Mouse (Mus musculus): Measurements from ENCODE around the gene Prdm10. TPM values are rescaled to one million over a fixed set of nuclear protein-coding genes. Genes with fewer than 3 reads are reported as not detected.

Prdm10 gene
- polyA plus RNA-seq, 1 experiment from 2014 or later: 6.5 TPM

DNA sequence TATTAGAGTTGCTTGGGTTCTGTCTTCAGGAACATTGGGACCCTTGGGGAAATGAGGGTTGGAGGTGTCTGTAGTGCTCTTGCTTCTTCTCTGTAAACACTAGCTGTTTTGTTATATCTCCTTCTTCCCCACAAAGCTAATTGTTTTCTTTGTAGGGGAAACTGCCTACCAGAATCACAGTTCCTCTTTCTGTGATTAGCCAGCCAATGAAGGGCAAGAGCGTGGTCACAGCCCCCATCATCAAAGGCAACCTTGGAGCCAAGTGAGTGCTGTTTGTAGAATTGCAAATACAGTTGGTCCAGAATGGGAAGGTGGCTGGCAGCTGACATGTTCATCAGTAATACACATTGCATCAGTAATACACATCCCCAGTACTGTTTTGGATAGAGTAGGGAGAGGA, 138.5 kb downstream of the Prdm10 start:
- Histone ChIP-seq H3K27me3 (ENCODE audit: control insufficient read depth, insufficient read depth, low read length) (no peaks in the 10 kb centered on the region), H3K36me3 (replicated peaks; ENCODE audit: control insufficient read depth, insufficient read depth, low read depth, low read length) (peaks cover 11% of the 10 kb centered on the region), H3K9ac (replicated peaks; ENCODE audit: low read length) (no peak overlapping the region), H3K4me2 (ENCODE audit: low read depth, low read length) (no peak overlapping the region), H3K9me3 (replicated peaks; ENCODE audit: control insufficient read depth, low read length) (no peaks in the 10 kb centered on the region), H3K4me3 (ENCODE audit: low read depth, low read length) (no peak overlapping the region), H3K27ac (replicated peaks; ENCODE audit: low read depth, low read length) (no peak overlapping the region), H3K4me1 (ENCODE audit: control insufficient read depth, insufficient read depth, low read length) (no peaks in the 10 kb centered on the region)
- DNase-seq (ENCODE audit: low spot score) (no peak), ATAC-seq (replicated peaks; ENCODE audit: insufficient number of reproducible peaks, low FRiP score, low TSS enrichment, low read depth) (no peak)
- WGBS: 96% methylated on average over 1 of the region's 1 CpGs

DNA sequence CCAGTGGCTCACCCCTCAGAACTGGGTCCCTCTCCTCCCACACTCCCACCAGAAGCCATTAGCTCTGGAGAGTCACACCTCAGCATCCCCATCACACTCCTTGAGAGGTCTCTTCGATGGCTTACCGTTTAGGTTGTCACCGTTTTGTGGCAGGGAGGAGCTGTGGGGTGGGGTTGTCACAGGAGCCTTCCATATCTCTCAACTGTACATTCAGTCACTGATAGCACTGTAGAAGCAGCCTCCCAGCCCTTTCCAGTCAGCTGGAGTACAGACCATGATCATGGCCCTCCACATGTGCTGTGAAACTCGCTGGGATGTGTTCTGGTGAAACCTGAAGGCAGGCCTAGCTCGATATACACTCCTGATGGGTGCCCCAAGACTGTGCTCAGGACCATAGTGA, 141.8 kb downstream of the Prdm10 start:
- DNase-seq (ENCODE audit: low spot score): no peak

DNA sequence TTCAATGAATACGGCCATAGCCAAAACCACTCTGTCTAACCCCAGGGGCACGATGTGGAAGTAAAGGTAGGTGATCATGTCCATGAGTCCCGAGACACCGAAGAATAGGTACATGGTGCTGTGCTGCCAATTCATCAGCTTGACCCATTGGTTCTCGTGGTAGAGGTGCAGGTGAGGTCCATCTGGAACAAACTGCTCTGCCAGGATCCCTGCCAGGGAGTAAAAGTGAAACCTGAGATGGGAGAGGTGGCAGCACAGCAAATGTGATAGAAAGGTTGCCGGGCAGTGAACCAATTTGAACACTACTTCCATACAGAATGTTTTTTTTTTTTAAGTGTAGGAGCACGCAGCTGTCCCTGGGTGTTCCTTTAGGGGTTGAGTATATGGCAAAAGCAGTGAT, 148.6 kb downstream of the Prdm10 start:
- no peak for ATAC-seq (replicated peaks; ENCODE audit: insufficient number of reproducible peaks, low FRiP score, low TSS enrichment, low read depth)
- WGBS: 84% methylated on average over 7 of the region's 7 CpGs
- H3K4me3 ChIP-seq (ENCODE audit: low read depth, low read length): no peak overlapping the region
- H3K4me1 ChIP-seq (ENCODE audit: control insufficient read depth, insufficient read depth, low read length): no peaks in the 10 kb centered on the region
- DNase-seq (ENCODE audit: low spot score): no peak
- no peaks in the 10 kb centered on the region for H3K27me3 ChIP-seq (ENCODE audit: control insufficient read depth, insufficient read depth, low read length)
- H3K27ac ChIP-seq (replicated peaks; ENCODE audit: low read depth, low read length): no peak overlapping the region
- H3K9me3 ChIP-seq (replicated peaks; ENCODE audit: control insufficient read depth, low read length): no peaks in the 10 kb centered on the region
- no peak overlapping the region for H3K9ac ChIP-seq (replicated peaks; ENCODE audit: low read length)
- no peak overlapping the region for H3K4me2 ChIP-seq (ENCODE audit: low read depth, low read length)
- H3K36me3 ChIP-seq (replicated peaks; ENCODE audit: control insufficient read depth, insufficient read depth, low read depth, low read length): no peaks in the 10 kb centered on the region

More for the DNA sequence above, 141.8 kb downstream of the Prdm10 start:
- Histone ChIP-seq H3K27ac (replicated peaks; ENCODE audit: low read depth, low read length) (no peak overlapping the region), H3K9me3 (replicated peaks; ENCODE audit: control insufficient read depth, low read length) (no peaks in the 10 kb centered on the region), H3K4me3 (ENCODE audit: low read depth, low read length) (no peak overlapping the region), H3K36me3 (replicated peaks; ENCODE audit: control insufficient read depth, insufficient read depth, low read depth, low read length) (peaks cover 11% of the 10 kb centered on the region), H3K27me3 (ENCODE audit: control insufficient read depth, insufficient read depth, low read length) (no peaks in the 10 kb centered on the region), H3K9ac (replicated peaks; ENCODE audit: low read length) (no peak overlapping the region), H3K4me1 (ENCODE audit: control insufficient read depth, insufficient read depth, low read length) (no peaks in the 10 kb centered on the region), H3K4me2 (ENCODE audit: low read depth, low read length) (no peak overlapping the region)
- no peak for ATAC-seq (replicated peaks; ENCODE audit: insufficient number of reproducible peaks, low FRiP score, low TSS enrichment, low read depth)
- WGBS: 84% methylated on average over 5 of the region's 5 CpGs

DNA sequence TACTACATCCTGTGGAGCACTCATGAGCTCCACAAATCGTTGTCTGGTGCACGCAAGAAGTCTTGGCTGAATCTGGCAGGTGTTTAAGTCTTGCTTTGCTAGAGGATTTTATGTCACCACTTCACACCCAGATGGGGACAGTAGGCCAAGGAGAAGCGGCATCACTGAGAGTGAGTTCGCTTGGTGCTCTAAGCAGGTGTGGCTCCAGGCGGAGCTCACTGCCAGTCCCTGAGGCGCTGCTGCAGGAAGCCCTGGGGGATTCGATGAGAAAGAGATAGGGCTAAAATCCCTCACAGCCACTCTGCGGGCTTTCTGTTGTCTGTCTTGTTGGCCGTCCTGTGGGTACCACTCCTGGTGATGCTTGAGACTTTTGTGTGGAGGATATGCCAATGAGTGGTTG, 149.7 kb downstream of the Prdm10 start:
- DNase-seq (ENCODE audit: low spot score) (no peak), ATAC-seq (replicated peaks; ENCODE audit: insufficient number of reproducible peaks, low FRiP score, low TSS enrichment, low read depth) (no peak)
- 68% methylated on average over 9 of the region's 9 CpGs for WGBS
- Histone ChIP-seq H3K4me2 (ENCODE audit: low read depth, low read length) (no peak overlapping the region), H3K4me1 (ENCODE audit: control insufficient read depth, insufficient read depth, low read length) (no peaks in the 10 kb centered on the region), H3K4me3 (ENCODE audit: low read depth, low read length) (no peak overlapping the region), H3K36me3 (replicated peaks; ENCODE audit: control insufficient read depth, insufficient read depth, low read depth, low read length) (no peaks in the 10 kb centered on the region), H3K9me3 (replicated peaks; ENCODE audit: control insufficient read depth, low read length) (no peaks in the 10 kb centered on the region), H3K9ac (replicated peaks; ENCODE audit: low read length) (no peak overlapping the region), H3K27ac (replicated peaks; ENCODE audit: low read depth, low read length) (no peak overlapping the region), H3K27me3 (ENCODE audit: control insufficient read depth, insufficient read depth, low read length) (no peaks in the 10 kb centered on the region)

Other genes starting within 250 kb of the Prdm10 start
- 6.0 and 6.3 TPM in 2 replicates for gene Zbtb44, start 249.9 kb upstream of the Prdm10 start, polyA plus RNA-seq (2014; fragmentation: Nextera tagmentation; extraction: Ambion mirVana)
- gene St14, start 148.7 kb upstream of the Prdm10 start, polyA plus RNA-seq (2014; fragmentation: Nextera tagmentation; extraction: Ambion mirVana): 6.4 and 7.4 TPM in 2 replicates
- 203 and 212 TPM in 2 replicates for gene Aplp2, start 68.7 kb upstream of the Prdm10 start, polyA plus RNA-seq (2014; fragmentation: Nextera tagmentation; extraction: Ambion mirVana)
- 17.1 and 20.4 TPM in 2 replicates for gene Nfrkb, start 105.7 kb downstream of the Prdm10 start, polyA plus RNA-seq (2014; fragmentation: Nextera tagmentation; extraction: Ambion mirVana)
- gene Tmem45b, start 183.9 kb downstream of the Prdm10 start, polyA plus RNA-seq (2014; fragmentation: Nextera tagmentation; extraction: Ambion mirVana): 0.11 and 0.26 TPM in 2 replicates